Mouse (Mus musculus): ENCODE measurements at regions not wholly inside any gene's neighbourhood (a gene's known extent, or its start where the extent isn't known, plus 50 kb on each side); places are given as distances from the start of the nearest gene placed in this dataset.
"Not testable (repeated sequence)": the region's sequence is repeated elsewhere in the genome, so short reads cannot be mapped to it uniquely, and the experiment has no call there.

DNA sequence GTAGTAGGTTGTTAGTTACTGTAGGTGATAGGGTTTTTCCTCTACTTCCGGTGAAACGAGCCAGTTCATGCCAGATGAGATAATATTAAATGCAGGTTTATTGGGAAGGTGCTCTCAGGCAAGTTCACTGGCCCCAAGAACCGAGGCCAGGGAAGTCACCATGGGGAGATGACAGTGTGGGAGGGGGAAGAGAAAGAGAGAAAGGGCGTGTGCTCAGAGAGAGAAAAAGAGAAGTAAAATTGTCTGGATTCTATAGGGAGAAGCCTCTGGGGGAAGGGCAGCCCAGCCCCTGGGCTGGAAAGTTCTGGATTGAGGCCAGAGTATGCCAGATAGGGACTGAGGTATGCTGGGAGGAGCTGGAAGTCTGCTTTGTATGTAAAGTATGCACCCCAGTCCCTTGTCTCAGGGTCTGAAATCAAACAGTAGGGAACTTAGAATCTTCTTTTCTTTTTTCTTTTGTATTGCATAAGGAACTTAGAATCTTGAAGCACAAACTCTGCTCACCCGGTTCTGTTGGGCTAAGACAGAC, 292.9 kb upstream of the Arglu1 start:
- in situ Hi-C loops (cut with MboI, MseI) = no loop called here

DNA sequence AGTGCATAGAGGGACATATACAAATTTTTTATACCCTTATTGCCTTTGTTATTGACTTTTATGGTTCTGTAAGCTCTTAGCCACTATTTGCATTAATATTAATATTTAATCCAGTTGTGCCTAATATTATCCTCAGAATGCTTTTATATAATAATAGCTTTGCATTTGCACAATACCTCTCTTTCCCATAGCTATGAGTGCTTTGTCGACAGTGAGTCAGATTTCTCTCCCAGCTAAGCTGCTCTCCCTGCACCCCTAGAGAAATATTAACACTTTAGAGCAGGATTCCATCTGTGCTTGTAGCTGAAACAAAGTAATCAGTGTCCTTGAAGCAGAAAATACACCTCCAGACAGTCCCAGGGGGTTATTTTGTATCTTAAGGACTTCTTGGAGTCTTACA, 288.6 kb upstream of the Arglu1 start:
- in situ Hi-C loops (cut with MboI, MseI) = no loop called here

DNA sequence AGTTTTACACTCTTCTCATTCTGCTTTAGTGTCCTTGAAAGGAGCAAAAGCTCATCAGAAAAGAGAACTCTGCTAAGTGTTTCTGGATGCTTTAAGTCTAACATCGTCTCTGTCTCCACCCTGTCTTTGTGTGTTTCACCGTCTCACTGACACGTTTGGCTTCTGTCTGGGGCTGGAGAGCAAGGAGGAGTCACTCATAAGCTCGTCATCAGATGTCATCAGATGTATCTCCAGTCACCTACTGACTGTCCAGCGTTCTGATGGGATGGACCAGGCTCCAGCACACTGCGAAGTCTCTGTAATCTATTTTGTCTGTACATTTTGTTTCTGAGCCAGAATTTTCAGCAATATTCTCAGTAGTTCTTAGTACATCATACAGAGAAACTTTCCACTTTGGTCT, 283.4 kb upstream of the Arglu1 start:
- in situ Hi-C loops (cut with MboI, MseI) = no loop called here

DNA sequence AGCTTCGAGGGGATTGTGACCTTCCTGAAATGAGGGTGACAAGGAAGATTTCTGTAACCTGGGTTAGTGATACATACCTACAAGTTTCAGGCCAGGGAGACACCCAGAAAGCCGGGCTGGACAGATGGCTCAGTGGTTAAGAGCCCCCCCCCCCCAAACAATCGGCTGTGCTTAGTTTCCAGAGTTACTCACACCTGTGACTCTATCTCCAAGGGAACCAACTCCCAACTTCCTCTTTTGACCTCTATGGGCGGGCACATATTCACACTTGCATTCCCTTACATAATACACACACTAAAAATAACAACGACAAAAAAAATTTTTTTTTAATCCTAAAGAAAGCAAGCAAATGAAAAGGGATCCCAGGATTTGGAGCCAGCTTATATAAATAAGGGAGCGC, 283.0 kb upstream of the Arglu1 start:
- in situ Hi-C loops (cut with MboI, MseI) = no loop called here

DNA sequence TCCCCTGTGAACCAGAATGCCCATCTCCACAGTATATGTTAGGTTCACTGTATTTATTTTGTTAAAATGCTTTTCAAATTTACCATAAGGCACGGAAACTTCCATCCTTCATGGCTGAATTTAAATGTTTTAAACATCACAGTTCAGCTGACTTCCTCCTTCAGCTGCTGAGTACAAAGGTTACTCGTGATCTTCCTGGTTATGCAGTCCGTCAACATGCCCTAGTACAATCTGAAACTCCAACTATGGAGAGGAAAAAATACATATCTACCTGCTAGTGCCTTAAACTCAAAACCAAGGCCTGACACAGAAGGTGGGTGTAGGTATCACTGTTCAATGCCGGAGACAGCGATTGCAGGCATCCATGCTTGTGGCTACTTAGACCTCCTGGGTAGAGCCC, 280.5 kb upstream of the Arglu1 start:
- in situ Hi-C loops (cut with MboI, MseI) = no loop called here

DNA sequence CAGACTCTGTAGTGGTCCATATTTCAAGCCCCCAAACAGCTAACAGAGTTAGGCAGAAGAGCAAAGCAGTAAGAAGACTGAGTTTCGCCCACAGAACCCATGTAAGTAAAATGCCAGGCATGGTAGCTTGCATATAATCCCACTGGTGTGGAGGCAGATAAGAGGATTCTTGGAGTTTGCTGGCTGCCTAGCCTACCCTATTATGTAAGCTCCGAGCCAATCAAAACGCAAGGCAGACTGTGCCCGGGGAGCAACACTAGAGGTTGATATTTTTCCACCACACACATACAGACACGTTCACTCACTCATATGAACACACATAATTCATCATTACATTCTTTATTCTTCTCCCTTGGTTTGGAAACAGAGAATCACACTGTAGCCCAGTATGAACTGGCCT, 280.0 kb upstream of the Arglu1 start:
- in situ Hi-C loops (cut with MboI, MseI) = no loop called here

DNA sequence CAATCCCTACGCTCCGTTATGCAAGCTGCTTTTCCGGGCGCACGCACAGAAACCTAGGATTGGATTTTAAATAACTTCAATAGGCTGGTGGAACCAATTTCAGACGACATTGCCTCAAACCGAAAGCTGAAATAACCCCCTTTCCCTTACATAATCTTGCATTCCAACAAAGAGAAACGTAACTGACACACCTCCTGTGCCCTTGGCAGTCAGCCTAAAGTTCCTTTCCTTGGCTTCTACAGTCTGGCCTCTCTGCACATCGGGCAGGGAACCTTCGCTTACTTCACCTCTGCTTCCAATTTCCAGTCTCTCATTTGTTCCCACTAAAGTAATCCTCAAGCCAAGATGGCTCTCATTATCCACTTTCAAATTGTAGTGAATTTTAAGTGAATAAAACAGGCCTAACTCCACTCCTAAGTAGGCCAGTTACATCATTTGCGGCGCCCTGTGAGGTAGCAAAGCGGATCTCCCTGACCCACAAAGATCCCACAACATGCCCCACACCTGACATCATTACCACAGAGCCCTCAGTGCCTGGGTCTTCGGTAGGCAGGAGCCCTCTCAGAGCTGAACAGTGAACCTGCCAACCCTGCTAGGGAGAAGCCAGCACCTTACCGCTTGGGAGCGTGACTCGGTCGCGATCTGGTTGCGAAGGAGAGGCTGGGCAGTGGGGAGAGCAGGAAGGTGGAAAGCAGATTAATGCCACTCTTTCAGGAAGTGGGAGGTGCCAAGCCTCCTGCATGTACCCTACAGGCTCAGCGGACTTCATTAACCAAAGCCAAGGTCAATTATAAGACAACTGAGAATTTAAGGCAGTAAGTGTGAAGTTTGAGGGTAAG, 279.0 kb upstream of the Arglu1 start:
- in situ Hi-C loops (cut with MboI, MseI) = no loop called here

DNA sequence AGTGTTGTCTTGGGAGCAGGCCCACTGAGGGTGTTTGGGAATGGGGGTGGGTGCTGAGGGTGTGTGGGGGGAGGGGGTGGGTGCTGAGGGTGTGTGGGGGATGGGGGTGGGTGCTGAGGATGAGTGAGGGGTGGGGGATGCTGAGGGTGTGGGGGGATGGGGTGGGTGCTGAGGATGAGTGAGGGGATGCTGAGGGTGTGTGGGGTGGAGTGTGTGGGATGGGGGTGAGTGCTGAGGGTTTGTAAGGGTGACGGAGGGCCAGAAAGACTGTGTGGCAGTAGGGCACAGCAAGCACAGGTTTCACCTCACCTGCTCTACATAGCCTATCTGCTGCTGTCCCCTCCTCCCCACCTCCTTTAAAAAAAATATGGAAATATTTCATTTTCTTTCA, 276.3 kb upstream of the Arglu1 start:
- in situ Hi-C loops (cut with MboI, MseI) = no loop called here

DNA sequence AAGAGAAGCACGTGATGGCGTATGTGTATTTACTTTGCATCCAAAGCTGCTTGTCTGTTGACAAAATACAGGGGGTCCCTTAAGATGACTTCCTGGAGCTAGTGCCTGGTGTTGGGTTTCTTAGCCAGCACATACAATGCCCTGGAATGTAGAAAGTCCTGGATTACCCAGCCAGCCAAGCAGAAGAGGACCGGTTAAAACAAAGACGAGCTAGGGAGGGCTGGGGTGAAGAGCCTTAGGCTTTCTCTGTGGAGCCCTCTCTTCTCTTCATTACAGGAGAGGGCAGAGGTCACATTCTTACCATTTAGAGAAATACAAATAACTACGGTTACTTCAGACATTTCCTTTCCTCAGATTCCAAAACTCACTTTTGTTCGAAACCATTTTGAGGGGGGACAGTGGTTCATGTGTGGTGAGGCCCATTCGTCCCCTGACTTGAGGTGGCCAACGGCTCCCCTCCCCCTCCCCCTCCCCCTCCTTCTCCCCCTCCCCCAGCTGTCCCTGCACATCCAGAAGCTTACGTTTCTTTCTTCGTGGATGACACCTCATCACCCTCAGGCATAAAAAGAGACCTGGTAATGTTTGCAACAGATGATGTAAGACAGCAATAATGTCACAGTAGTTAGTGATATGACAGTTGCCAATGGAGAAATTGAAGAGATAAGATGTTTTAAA, 275.8 kb upstream of the Arglu1 start:
- in situ Hi-C loops (cut with MboI, MseI) = no loop called here

DNA sequence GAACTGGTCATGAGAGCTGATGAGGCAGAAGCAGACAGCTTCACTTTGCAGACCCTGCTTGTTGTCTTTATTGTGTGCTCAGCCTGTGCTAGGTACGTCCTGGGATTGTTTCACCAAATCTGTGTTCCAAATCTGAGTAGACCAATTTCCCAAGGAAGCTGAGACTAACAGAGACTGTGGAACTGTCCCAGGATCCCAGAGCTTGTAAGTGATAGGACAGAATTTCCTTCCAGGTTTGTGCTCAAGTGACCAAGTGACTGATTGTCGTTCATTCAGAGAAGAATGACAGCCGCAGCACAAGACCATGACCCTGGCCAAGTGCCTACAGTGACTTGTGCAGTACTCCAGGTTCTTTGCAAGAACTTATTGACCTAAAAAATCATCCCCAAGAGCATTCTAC, 269.9 kb upstream of the Arglu1 start:
- in situ Hi-C loops (cut with MboI, MseI) = no loop called here

DNA sequence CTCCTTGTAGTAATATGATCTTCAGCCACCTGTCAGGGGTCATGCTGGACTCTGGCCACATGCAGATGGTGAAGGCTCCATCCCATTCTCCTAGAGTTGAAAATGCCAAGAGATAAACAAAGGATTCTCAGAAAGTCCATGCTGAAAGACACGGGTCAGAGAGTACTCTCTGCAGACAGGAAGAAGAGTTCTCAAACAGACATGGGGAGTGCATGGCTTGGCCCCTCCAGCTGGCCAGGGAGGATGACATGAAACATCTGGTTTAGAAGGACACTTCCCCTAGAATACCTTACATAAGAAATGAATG, 269.4 kb upstream of the Arglu1 start:
- in situ Hi-C loops (cut with MboI, MseI) = no loop called here

DNA sequence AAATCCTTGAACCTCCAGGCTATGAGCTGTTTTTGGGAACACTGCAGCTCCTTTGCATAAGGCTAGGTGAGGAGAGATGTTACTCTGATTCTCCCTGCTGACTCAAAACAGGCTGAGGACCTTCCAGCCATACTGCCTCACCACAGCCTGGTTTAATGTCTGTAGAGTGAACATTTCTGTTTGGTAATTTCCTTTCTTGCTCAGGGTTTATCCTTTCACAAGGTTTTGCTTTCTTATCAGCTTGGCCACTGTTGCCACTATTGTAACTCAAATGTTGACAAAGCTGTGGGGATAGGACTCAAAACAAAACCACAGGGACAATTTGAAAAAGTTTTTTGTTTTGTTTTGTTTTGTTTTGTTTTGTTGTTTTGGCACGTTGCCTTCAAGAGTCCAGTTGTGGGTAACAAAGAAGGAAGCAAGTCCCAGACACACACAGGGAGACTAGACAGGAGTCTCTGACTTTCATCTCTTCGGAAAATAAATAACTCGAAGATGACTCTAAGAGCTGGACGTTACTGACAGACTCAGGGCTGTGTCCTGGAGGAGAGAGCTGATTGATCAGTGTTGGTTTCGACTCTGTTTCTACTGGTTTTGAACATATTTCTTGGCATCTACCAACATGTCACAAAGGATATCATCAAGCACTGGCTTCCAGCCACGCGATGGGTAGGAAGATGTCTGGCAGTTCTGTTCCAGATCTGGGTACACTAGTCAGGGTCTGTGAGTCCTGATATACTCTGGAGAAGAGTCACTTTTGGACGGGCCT, 268.9 kb upstream of the Arglu1 start:
- in situ Hi-C loops (cut with MboI, MseI) = no loop called here

DNA sequence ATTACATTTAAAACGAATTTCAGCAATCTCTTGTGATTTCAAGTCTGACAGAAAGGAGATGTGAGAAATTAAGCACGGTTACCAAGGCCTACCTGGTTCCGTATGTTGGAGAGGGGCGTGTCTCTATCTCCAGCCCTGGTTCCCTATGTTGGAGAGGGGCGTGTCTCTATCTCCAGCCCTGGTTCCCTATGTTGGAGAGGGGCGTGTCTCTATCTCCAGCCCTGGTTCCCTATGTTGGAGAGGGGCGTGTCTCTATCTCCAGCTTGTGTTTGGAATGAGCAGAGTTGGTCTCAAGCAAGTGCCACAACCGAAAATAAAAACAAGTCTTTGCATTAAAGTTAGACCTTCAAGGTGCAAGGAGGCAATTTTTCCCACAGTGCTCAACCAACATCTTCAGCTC, 267.8 kb upstream of the Arglu1 start:
- in situ Hi-C loops (cut with MboI, MseI) = not testable (repeated sequence)

DNA sequence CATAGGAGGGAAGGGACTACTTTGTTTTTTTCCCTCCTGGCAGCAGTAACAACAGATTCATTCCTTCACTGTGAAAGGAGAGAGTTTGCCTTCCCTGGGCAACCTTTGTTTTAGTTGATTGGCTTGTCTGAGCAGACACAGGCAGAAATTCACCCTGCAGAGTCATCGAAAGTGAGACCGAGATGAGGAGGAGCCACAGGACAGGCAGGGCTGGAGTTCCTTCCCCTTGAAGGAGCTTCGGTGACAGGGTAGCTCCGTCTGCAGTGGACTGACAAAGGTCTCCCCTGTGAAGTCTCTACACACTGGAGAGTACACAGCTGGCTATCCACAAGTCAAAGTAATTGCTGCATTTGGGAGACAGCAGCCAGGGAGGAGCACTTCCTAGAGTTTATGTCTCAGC, 261.9 kb upstream of the Arglu1 start:
- in situ Hi-C loops (cut with MboI, MseI) = no loop called here

DNA sequence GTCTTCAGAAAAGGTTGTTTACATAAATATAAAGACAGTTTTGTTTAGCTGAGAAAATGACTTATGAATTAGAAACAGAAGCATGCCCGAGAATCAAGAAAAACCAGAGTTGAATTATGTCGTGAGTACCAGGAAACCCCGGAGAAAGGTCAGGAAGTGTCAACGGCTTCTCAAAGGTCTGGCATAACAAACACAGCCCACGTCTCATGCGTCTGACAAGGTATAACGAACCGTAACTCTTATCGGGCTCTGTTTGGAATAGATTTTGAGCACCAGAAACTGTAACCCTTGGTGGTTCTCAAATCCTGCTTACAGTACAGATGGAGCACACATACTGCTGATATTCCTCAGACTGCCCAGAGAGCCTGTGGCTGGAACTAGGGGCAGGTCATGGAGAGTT, 260.9 kb upstream of the Arglu1 start:
- in situ Hi-C loops (cut with MboI, MseI) = no loop called here

DNA sequence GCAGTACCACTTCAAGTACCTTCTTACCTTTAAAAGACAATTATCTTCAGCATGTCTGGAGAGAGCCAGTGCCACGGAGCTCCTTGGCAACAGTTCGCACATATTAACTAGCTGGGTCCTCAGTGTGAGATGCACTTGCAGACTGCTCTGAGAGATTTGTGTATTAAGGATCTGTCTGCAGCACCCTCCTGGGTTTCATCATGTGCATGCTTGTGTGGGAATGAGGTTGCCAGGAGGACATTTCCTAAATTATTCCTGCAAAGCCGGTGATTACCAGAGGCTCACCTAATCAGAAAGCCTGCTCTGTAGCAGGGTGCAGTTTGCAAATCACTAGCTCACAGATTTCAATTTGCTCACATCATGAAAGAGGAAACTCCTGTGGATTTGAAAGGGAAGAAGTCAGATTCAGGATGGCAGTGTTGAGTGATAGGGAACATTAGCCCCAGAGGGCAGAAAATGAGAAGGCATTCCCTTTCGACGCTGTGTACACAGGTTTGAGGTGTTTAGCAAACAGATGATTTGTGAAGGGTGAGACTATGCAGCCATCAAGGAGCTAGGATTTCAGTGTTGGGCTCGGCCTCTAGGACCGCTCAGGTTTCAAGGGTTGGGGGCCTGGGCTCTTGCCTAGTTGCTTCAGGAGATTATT, 257.3 kb upstream of the Arglu1 start:
- in situ Hi-C loops (cut with MboI, MseI) = no loop called here

DNA sequence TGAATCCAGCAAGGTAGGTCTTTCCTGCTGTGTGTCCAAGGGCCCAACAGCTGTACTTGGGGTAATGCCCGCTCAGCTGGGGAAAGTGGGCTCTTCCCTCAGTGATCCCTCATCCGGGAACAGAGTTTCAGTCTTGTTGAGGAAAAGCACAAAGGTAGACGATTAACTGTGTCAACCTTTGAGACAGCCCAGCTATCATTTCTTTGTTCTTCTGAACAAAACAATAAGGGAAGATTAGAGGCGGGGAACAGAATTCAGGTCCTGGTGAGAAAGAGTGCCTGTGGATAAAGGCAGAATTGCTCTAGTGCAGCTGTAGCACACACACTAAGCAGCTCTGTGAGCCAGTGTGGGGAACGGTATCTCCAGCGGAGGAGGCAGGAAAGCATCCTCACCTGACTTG, 252.7 kb upstream of the Arglu1 start:
- in situ Hi-C loops (cut with MboI, MseI) = no loop called here

DNA sequence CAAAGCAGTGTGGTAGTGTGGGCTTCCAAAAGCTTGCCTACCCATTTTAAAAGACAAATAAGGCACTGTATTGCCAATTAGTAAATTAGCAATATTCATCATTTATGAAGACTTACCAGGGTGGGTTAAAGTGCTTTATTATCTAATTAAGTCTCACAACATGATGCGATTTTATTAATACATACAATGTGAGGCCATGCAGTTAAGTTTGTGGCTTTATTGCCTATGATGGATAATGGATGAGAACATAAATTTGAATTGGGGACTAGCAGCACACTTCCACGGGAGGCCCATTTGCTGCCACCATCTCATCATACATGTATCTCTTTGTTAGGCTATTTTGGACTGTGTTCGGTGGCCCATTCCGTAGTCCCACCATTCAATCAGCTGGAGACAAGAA, 250.6 kb upstream of the Arglu1 start:
- in situ Hi-C loops (cut with MboI, MseI) = no loop called here

DNA sequence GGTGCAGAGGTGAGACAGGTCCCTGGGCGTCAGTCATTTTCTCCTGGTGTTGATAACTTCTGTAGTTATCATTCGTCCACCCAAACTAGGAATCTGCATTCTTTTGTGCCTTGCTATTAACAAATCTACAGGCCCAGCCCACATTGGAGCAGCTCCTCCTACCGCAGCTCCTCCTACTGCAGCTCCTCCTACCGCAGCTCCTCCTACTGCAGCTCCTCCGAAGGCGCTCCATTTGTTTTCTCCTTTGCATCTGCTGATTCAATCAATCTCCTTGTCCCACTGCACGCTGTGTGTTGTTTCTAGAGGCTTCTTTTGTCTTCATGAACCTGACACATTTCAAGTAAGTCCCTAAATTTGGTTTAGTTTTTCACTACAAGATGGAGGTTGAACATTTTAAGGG, 248.2 kb upstream of the Arglu1 start:
- in situ Hi-C loops (cut with MboI, MseI) = no loop called here

DNA sequence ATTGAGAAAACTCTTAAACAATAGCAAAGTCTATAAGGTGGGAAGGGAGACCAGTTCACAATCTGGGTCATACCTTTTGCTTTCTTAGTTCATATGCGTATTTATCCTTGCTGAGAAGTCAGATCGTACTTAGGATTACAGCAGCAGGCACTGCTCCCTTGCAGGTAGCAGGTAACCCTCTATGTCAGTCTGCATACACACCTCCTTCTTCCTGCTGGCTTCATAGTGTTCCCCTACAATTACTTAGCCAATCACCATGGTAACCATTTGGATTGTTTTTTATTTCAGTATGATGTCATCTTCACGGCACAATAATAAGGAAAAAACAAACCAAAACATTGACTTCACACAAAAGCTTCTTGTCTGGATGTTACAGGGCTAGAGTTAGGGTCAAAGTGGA, 242.1 kb upstream of the Arglu1 start:
- in situ Hi-C loops (cut with MboI, MseI) = no loop called here

DNA sequence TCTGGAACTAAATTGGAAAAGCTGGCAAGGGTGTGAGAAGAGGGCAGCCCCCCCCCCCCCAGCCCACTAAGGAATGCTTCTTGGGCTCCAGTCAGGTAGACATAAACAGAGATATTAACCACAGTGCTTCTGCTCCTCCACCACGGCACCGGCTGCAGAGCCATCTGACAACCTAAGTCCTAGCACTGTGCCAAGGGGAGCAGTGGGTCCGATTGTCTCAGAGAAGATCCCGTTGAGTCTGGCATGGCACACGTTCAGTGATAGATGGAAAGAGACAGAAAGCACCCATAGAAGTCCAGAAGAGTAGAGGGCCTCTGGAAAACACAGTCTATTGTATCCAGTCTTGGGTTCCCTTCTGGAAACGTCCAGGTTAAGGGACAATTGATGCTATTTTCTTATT, 241.4 kb upstream of the Arglu1 start:
- in situ Hi-C loops (cut with MboI, MseI) = no loop called here
